Comparison of ENCODE assay signal across 8 mouse cellular contexts in genomic region chr10:82622235-82622634, GRCm38 (mm10). TPM values are rescaled to one million over a fixed set of nuclear protein-coding genes. Genes with fewer than 3 reads are reported as not detected.
A peak's percentile ranks its signal among the peaks of the same experiment; 100 is the strongest.
DNase-seq lines count a peak whose midpoint lies in the region; ATAC-seq and TF ChIP-seq lines count a peak whose summit lies in the region.

No protein-coding gene starts in this region.

- no peak for DNase-seq in heart, postnatal 36 days
- DNase-seq in ES-E14 (ENCODE audit: low read depth, low spot score), result no peak
- peak; percentile 15 for DNase-seq in hindbrain, embryonic 11.5 days (ENCODE audit: low spot score)
- no peak for DNase-seq in urinary bladder, postnatal 25 days (ENCODE audit: low spot score)
- no peak for DNase-seq in adipocyte (ENCODE audit: low spot score)

- H3K4me3 ChIP-seq in heart, embryonic 16.5 days (ENCODE audit: low read length), result peak overlapping the region; percentile 85
- peak overlapping the region; percentile 74 to 99 for H3K4me3 ChIP-seq in ES-E14 (ENCODE audit: insufficient read depth in 1 of 2, low read depth in 1 of 2, low read length in 2 of 2, poor library complexity in 1 of 2, severe bottlenecking in 1 of 2)
- H3K4me3 ChIP-seq in hindbrain, embryonic 11.5 days (ENCODE audit: low read depth, low read length), result peak overlapping the region; percentile 64
- peak overlapping the region; percentile 72 for H3K4me3 ChIP-seq in midbrain, embryonic 13.5 days (replicated peaks)

- WGBS in heart, embryonic 16.5 days, result 19% methylated on average over 9 of the region's 9 CpGs
- 29% methylated on average over 9 of the region's 9 CpGs for WGBS in hindbrain, embryonic 11.5 days
- WGBS in midbrain, embryonic 13.5 days, result 37% methylated on average over 9 of the region's 9 CpGs

- H3K27ac ChIP-seq in heart, embryonic 16.5 days (ENCODE audit: low read length), result no peak overlapping the region; the same call in 1 of the 2 replicates
- H3K27ac ChIP-seq in ES-E14 (ENCODE audit: insufficient read depth, low read depth, low read length, poor library complexity, severe bottlenecking), result no peak overlapping the region
- H3K27ac ChIP-seq in hindbrain, embryonic 11.5 days (ENCODE audit: low read depth, low read length), result no peak overlapping the region
- no peak overlapping the region for H3K27ac ChIP-seq in midbrain, embryonic 13.5 days

- no peaks in the 10 kb centered on the region for H3K27me3 ChIP-seq in heart, embryonic 16.5 days (ENCODE audit: control insufficient read depth, insufficient read depth, low read length)
- H3K27me3 ChIP-seq in hindbrain, embryonic 11.5 days (ENCODE audit: control insufficient read depth, insufficient read depth, low read length), result no peaks in the 10 kb centered on the region
- no peaks in the 10 kb centered on the region for H3K27me3 ChIP-seq in midbrain, embryonic 13.5 days

- H3K36me3 ChIP-seq in heart, embryonic 16.5 days (ENCODE audit: control insufficient read depth, insufficient read depth), result no peaks in the 10 kb centered on the region
- no peaks in the 10 kb centered on the region; the same call in 1 of the 2 replicates for H3K36me3 ChIP-seq in ES-E14 (ENCODE audit: control insufficient read depth, insufficient read depth, low read length, poor library complexity, severe bottlenecking)
- no peaks in the 10 kb centered on the region for H3K36me3 ChIP-seq in hindbrain, embryonic 11.5 days (ENCODE audit: control insufficient read depth, insufficient read depth, low read length)
- H3K36me3 ChIP-seq in midbrain, embryonic 13.5 days, result peaks cover 10% of the 10 kb centered on the region

- no peaks in the 10 kb centered on the region for H3K9me3 ChIP-seq in heart, embryonic 16.5 days (replicated peaks; ENCODE audit: control insufficient read depth, low read length)
- H3K9me3 ChIP-seq in ES-E14 (ENCODE audit: control insufficient read depth, insufficient read depth, low read depth, low read length), result no peaks in the 10 kb centered on the region
- H3K9me3 ChIP-seq in hindbrain, embryonic 11.5 days (ENCODE audit: control insufficient read depth, low read length), result no peaks in the 10 kb centered on the region
- H3K9me3 ChIP-seq in midbrain, embryonic 13.5 days, result no peaks in the 10 kb centered on the region

- no peak for ATAC-seq in heart, embryonic 16.5 days (replicated peaks; ENCODE audit: extremely low read depth, insufficient read depth, low FRiP score)
- no peak; the same call in 1 of the 2 replicates for ATAC-seq in hindbrain, embryonic 11.5 days (ENCODE audit: low FRiP score)
- no peak for ATAC-seq in midbrain, embryonic 13.5 days
- no peak for ATAC-seq in erythroid progenitor cell, adult 5-6 weeks (replicated peaks; ENCODE audit: low FRiP score, poor library complexity, severe bottlenecking)

- intact Hi-C loops in heart, postnatal 36 days (cut with DNase I), result no loop called here

- peak overlapping the region; percentile 93 for H3K9ac ChIP-seq in heart, embryonic 16.5 days (ENCODE audit: low read length)
- H3K9ac ChIP-seq in ES-E14 (ENCODE audit: insufficient read depth, low read depth, low read length, poor library complexity, severe bottlenecking), result peak overlapping the region; percentile 98
- peak overlapping the region; percentile 79 for H3K9ac ChIP-seq in hindbrain, embryonic 11.5 days (ENCODE audit: low read depth, low read length)
- H3K9ac ChIP-seq in midbrain, embryonic 13.5 days (replicated peaks), result peak overlapping the region; percentile 86

- H3K4me2 ChIP-seq in heart, embryonic 16.5 days (ENCODE audit: low read depth, low read length), result peak overlapping the region; percentile 76
- peak overlapping the region; percentile 47 for H3K4me2 ChIP-seq in hindbrain, embryonic 11.5 days (replicated peaks; ENCODE audit: low read depth, low read length)
- peak overlapping the region; percentile 65 for H3K4me2 ChIP-seq in midbrain, embryonic 13.5 days (replicated peaks)

- H3K4me1 ChIP-seq in heart, embryonic 16.5 days (ENCODE audit: control insufficient read depth, insufficient read depth, low read length), result peaks cover 5% of the 10 kb centered on the region; the same call in 1 of the 2 replicates
- peaks cover 4 to 5% of the 10 kb centered on the region in 2 experiments; a peak in 2 of 4 replicates for H3K4me1 ChIP-seq in ES-E14 (ENCODE audit: control insufficient read depth in 2 of 2, insufficient read depth in 2 of 2, low read length in 2 of 2, poor library complexity in 1 of 2)
- H3K4me1 ChIP-seq in hindbrain, embryonic 11.5 days (replicated peaks; ENCODE audit: control insufficient read depth, insufficient read depth, low read length), result no peaks in the 10 kb centered on the region
- H3K4me1 ChIP-seq in midbrain, embryonic 13.5 days (replicated peaks), result peaks cover 14% of the 10 kb centered on the region

- in situ Hi-C loops in ES-E14 (cut with MboI; ENCODE audit: low sequenced_read_pairs in 2 of 2, unreplicated experiment in 2 of 2), result no loop called here

TF ChIP-seq in ES-E14, 5 proteins besides CTCF, POLR2A, EP300 and RAD21:
- TF ChIP-seq CHD2 (IDR thresholded peaks at IDR 0.05; ENCODE audit: low read depth, low read length), result no peak

RNA-seq across cellular contexts. Expression of gene 1190007I07Rik, which starts 0.8 kb away (rescaled TPM):
- 34.1 and 41.3 TPM in 2 replicates for polyA plus RNA-seq in heart, embryonic 16.5 days (2015; fragmentation: Nextera tagmentation; extraction: Ambion mirVana)
- total RNA-seq in heart, postnatal 36 days (2021), result 10 to 100 TPM; 25.3 to 28.8 TPM
- 21.1 and 27.0 TPM in 2 replicates for total RNA-seq in ES-E14 (2012; rRNA removed)
- polyA plus RNA-seq in hindbrain, embryonic 11.5 days (2014; fragmentation: Nextera tagmentation; extraction: Ambion mirVana), result 33.5 and 33.7 TPM in 2 replicates
- 37.4 and 39.0 TPM in 2 replicates for polyA plus RNA-seq in midbrain, embryonic 13.5 days (2015; fragmentation: Nextera tagmentation; extraction: Ambion mirVana)
- not detected in 2 replicates for total RNA-seq in erythroid progenitor cell, adult 5-6 weeks (2015; ENCODE audit: low replicate concordance)
- 11.3 TPM in 1 of 2 replicates, not detected in the other for total RNA-seq in erythroid progenitor cell, adult 5-6 weeks (2017; ENCODE audit: low replicate concordance)

RNA-seq across cellular contexts. Expression of gene Tdg, which starts 7.4 kb away (rescaled TPM):
- 67.4 and 70.7 TPM in 2 replicates for polyA plus RNA-seq in heart, embryonic 16.5 days (2015; fragmentation: Nextera tagmentation; extraction: Ambion mirVana)
- total RNA-seq in heart, postnatal 36 days (2021), result 10 to 100 TPM; 13.0 to 14.7 TPM
- total RNA-seq in ES-E14 (2012; rRNA removed), result 27.6 and 28.7 TPM in 2 replicates
- 277 and 328 TPM in 2 replicates for polyA plus RNA-seq in hindbrain, embryonic 11.5 days (2014; fragmentation: Nextera tagmentation; extraction: Ambion mirVana)
- polyA plus RNA-seq in midbrain, embryonic 13.5 days (2015; fragmentation: Nextera tagmentation; extraction: Ambion mirVana), result 229 and 241 TPM in 2 replicates
- 12.6 and 25.2 TPM in 2 replicates for total RNA-seq in erythroid progenitor cell, adult 5-6 weeks (2015; ENCODE audit: low replicate concordance)
- total RNA-seq in erythroid progenitor cell, adult 5-6 weeks (2017; ENCODE audit: low replicate concordance), result 27.1 and 27.9 TPM in 2 replicates
